Mouse (Mus musculus) embryonic facial prominence, embryonic 10.5 days (tissue): ENCODE data around the gene Creg2. TPM values are rescaled to one million over a fixed set of nuclear protein-coding genes. Genes with fewer than 3 reads are reported as not detected.

Experiments
- DNase-seq: peaks from one replicate; pipeline ENCODE4 v3.0.0-alpha.2; 2017; ENCODE audit warnings: low spot score
- H3K27ac ChIP-seq: fragments of 300-500 bp; sonication (generic); replicated peaks from 2 replicates; pipeline ENCODE4 v1.5.1; 2016; ENCODE audit warnings: mild to moderate bottlenecking
- H3K27me3 ChIP-seq: fragments of 300-500 bp; sonication (generic); replicated peaks from 2 replicates; pipeline ENCODE4 v1.6.1; 2016; ENCODE audit warnings: low read depth, mild to moderate bottlenecking; ENCODE audit not compliant: poor library complexity, severe bottlenecking
- H3K36me3 ChIP-seq: fragments of 300-500 bp; sonication (generic); replicated peaks from 2 replicates; pipeline ENCODE4 v1.6.1; 2016; ENCODE audit warnings: mild to moderate bottlenecking, moderate library complexity
- H3K4me1 ChIP-seq: fragments of 300-500 bp; sonication (generic); 2 replicates; pipeline ENCODE4 v1.6.1; 2016
- H3K4me3 ChIP-seq: fragments of 300-500 bp; sonication (generic); 2 replicates; pipeline ENCODE4 v1.5.1; 2016; ENCODE audit warnings: mild to moderate bottlenecking, moderate library complexity
- H3K9me3 ChIP-seq: fragments of 300-500 bp; sonication (generic); 2 replicates; pipeline ENCODE4 v1.6.1; 2016; ENCODE audit warnings: mild to moderate bottlenecking
- WGBS: fragments of 180-500 bp; shearing (Covaris S2); methylation state at CpG from one replicate; pipeline ENCODE4 v1.1.7; 2016; 5-methylcytosine and 5-hydroxymethylcytosine counted together
- polyA plus RNA-seq: library from polyadenylated mRNA; unstranded; fragments of >200 nt; fragmentation: Nextera tagmentation; extraction: Ambion mirVana; gene quantifications from 2 replicates; pipeline ENCODE4 v1.2.1, GENCODE M21; 2016

Gene Creg2
- 0.06 and 0.14 TPM in 2 replicates for polyA plus RNA-seq

- WGBS, result 41% methylated on average over 9 of the region's 9 CpGs
- DNase-seq, result no peak
Measured at GRCm38 (mm10) chr1:39651241-39651548, at the start of gene Creg2. Creg2 (minus strand) TSS chr1:39651474.

GRCm38 (mm10) chr1:39700599-39701273 lies 49.5 kb upstream of the Creg2 start:
- Histone ChIP-seq H3K4me3 (peak overlapping the region; percentile 32; the same call in 1 of the 2 replicates), H3K36me3 (no peaks in the 10 kb centered on the region), H3K27me3 (peaks cover 12% of the 10 kb centered on the region; the same call in 1 of the 2 replicates), H3K9me3 (no peaks in the 10 kb centered on the region), H3K4me1 (peaks cover 65% of the 10 kb centered on the region), H3K27ac (peak overlapping the region; percentile 83)
- WGBS, result 8% methylated on average over 7 of the region's 7 CpGs
- DNase-seq, result peak; percentile 61

More at GRCm38 (mm10) chr1:39651241-39651548, at the start of gene Creg2:
- Histone ChIP-seq H3K9me3 (no peaks in the 10 kb centered on the region), H3K36me3 (no peaks in the 10 kb centered on the region), H3K27me3 (peaks cover 60% of the 10 kb centered on the region), H3K4me3 (peak within 1 kb of the TSS; percentile 75), H3K27ac (peak within 1 kb of the TSS; percentile 30), H3K4me1 (peaks cover 20% of the 10 kb centered on the region)

DNA sequence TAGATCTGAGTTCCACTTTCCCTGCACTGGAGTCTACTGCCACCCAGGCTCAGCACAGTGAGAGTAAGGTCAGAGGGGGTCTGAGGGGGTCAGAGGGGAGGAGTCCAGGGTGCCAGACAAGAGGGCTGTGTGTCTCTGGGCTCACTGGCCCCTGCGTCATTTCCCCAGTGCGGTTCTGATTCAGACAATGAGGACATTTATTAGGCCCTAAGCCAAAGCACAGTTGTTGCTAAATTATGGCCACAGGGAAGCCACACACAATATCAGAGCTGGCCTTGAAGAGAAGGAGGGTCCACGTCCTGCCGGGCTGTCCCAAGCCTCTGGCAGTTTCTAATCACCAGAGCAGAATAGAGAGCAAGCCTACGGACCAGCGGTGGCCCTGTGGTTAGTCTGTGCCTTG lies 47.2 kb upstream of the Creg2 start:
- Histone ChIP-seq H3K27ac (peak overlapping the region; percentile 31; the same call in 1 of the 2 replicates), H3K36me3 (no peaks in the 10 kb centered on the region), H3K9me3 (no peaks in the 10 kb centered on the region), H3K27me3 (peaks cover 12% of the 10 kb centered on the region; the same call in 1 of the 2 replicates), H3K4me3 (no peak overlapping the region), H3K4me1 (peaks cover 65% of the 10 kb centered on the region)
- DNase-seq, result no peak
- WGBS, result 17% methylated on average over 6 of the region's 6 CpGs

DNA sequence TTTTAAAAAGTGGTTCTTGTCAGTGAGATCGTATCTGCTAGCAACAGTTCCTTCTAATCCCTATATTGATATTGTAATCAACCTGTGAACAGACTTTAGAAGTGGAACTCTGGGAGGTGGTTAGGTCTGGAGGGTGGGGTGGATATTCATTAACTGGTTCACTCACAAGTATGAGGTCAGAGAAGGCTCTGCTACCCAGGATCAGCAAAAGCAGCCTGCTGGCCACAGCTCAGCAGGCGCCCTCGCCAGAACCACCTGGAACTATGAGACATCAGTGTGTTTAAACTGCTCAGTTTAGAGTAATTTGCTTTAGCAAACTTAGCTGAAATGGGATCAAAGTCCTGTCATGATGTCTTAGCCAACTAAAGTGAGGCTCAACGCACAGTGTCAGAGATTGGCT lies 43.9 kb upstream of the Creg2 start:
- DNase-seq, result no peak
- peaks cover 15% of the 10 kb centered on the region; the same call in 1 of the 2 replicates for H3K27me3 ChIP-seq
- H3K4me3 ChIP-seq, result no peak overlapping the region
- 64% methylated on average over 4 of the region's 4 CpGs for WGBS
- H3K9me3 ChIP-seq, result no peaks in the 10 kb centered on the region
- no peaks in the 10 kb centered on the region for H3K36me3 ChIP-seq
- peaks cover 46% of the 10 kb centered on the region for H3K4me1 ChIP-seq
- no peak overlapping the region for H3K27ac ChIP-seq

DNA sequence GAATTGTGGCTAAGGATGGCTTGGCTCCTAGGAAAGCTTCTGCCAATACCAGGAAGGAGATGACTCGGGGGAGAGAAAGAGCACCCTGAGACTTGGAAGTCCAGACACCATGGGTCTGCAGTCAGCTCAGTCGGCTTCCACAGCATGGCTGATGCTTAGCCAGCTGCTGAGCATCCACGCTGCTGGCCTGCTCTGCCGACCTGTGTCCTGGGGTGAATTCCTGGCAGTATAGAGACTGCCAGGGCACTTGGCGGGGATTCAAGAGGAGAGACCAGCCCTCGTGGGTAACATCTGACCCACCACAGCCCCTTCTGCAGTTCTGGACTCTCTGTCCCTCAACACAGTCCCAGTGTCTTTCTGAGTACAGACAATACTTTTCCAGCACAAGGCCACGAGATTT lies 43.5 kb upstream of the Creg2 start:
- H3K27me3 ChIP-seq, result peaks cover 15% of the 10 kb centered on the region; the same call in 1 of the 2 replicates
- H3K4me1 ChIP-seq, result peaks cover 42% of the 10 kb centered on the region
- H3K4me3 ChIP-seq, result no peak overlapping the region
- H3K27ac ChIP-seq, result no peak overlapping the region
- WGBS, result 58% methylated on average over 7 of the region's 7 CpGs
- DNase-seq, result no peak
- no peaks in the 10 kb centered on the region for H3K9me3 ChIP-seq
- no peaks in the 10 kb centered on the region for H3K36me3 ChIP-seq

DNA sequence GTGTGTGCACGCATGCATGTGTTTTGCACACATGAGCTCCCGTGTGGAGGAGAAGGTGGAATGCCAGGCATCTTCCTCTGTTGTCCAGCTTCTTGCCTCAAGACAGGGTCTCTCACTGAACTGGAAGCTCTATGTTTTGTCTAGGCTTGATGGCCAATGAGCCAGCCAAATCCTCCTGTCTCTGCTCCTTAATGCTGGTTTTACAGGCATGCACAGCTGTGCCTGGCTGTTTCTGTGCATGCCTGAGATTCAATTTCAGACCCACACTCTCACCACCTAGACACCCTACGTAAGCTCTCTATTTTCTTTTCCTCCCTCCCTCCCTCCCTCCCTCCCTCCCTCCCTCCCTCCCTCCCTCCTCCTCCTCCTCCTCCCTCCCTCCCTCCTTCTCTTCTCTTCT lies 40.7 kb upstream of the Creg2 start:
- Histone ChIP-seq H3K36me3 (no peaks in the 10 kb centered on the region), H3K9me3 (no peaks in the 10 kb centered on the region), H3K4me3 (no peak overlapping the region), H3K27me3 (0 out of 2 replicates have a peak, but pooled peaks cover 10% of the 10 kb centered on the region), H3K4me1 (peaks cover 27% of the 10 kb centered on the region), H3K27ac (no peak overlapping the region)
- DNase-seq, result no peak
- 67% methylated on average over 3 of the region's 3 CpGs for WGBS

- no peaks in the 10 kb centered on the region for H3K36me3 ChIP-seq
- no peak overlapping the region for H3K4me3 ChIP-seq
- H3K4me1 ChIP-seq, result peaks cover 25% of the 10 kb centered on the region
- WGBS, result 52% methylated on average over 4 of the region's 4 CpGs
- no peak for DNase-seq
- H3K27me3 ChIP-seq, result 0 out of 2 replicates have a peak, but pooled peaks cover 4% of the 10 kb centered on the region
- no peaks in the 10 kb centered on the region for H3K9me3 ChIP-seq
- 0 out of 2 replicates have a peak overlapping the region, but pooled peaks have one; percentile 24 for H3K27ac ChIP-seq
Measured at GRCm38 (mm10) chr1:39691061-39691460, 39.8 kb upstream of the Creg2 start.

DNA sequence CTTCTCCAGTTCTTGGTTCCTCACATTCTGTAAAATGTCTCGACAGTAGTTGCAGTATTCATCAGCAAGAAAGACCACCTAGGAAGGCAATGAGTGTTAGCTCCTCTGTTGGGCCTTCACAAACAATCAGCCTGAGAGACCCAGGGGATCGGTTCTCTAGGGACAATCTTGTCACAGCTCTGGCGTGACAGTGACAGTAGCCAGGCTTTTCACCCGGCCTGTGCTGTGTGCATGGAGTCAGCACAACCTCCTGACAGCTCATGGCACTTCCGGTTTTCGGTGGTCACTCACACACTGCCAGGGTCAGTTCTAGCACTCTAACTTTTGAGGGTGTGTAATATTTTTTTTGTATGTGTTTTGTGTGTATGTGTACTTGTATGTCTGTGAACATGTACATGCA lies 37.3 kb upstream of the Creg2 start:
- no peaks in the 10 kb centered on the region for H3K36me3 ChIP-seq
- no peak overlapping the region for H3K4me3 ChIP-seq
- no peaks in the 10 kb centered on the region for H3K9me3 ChIP-seq
- H3K27me3 ChIP-seq, result 0 out of 2 replicates have a peak, but pooled peaks cover 3% of the 10 kb centered on the region
- DNase-seq, result no peak
- H3K4me1 ChIP-seq, result peaks cover 18% of the 10 kb centered on the region
- H3K27ac ChIP-seq, result no peak overlapping the region
- 82% methylated on average over 6 of the region's 6 CpGs for WGBS

DNA sequence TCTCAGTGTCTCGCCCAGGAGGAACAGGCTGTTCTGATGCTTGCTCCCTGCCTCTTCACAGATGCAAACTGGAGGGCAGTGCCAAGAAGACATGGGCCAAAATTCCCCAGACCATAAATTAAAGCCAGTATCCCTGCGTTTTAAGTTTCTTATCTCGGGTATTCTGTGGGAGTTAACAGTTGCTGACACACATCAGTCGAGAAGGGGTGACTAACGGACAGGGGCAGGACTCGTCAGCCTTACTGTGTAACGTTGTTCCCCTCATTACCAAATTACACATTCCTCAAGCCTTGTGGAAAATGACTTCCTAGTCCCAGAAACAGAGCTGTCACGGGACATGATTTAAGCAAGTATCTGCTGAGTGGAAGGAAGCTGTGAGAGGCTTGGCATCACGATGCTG lies 36.0 kb upstream of the Creg2 start:
- Histone ChIP-seq H3K27ac (no peak overlapping the region), H3K9me3 (no peaks in the 10 kb centered on the region), H3K36me3 (no peaks in the 10 kb centered on the region), H3K27me3 (no peaks in the 10 kb centered on the region), H3K4me1 (peaks cover 18% of the 10 kb centered on the region), H3K4me3 (no peak overlapping the region)
- DNase-seq, result no peak
- WGBS, result 69% methylated on average over 9 of the region's 9 CpGs

DNA sequence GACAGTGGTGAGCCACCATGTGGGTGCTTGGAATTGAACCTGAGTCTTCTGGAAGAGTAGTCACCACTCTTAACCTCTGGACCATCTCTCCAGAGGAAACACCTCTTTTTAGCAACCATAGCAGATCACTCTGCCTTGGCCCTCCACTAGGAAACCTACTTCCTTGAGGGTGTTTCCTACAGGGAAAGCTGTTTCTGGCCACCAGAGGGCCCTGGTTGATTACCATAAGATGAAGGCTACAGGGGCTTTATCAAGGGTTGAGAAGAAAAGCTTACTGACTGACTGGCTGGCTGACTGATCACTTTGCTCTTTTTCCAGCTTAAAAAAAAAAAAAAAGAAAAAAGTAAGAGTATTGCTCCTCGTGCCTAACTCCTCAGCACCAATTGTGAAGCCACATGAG lies 34.6 kb upstream of the Creg2 start:
- peaks cover 5% of the 10 kb centered on the region for H3K4me1 ChIP-seq
- 6% methylated on average over 1 of the region's 1 CpGs for WGBS
- no peak overlapping the region for H3K4me3 ChIP-seq
- H3K27me3 ChIP-seq, result no peaks in the 10 kb centered on the region
- peak; percentile 77 for DNase-seq
- H3K36me3 ChIP-seq, result no peaks in the 10 kb centered on the region
- no peak overlapping the region for H3K27ac ChIP-seq
- no peaks in the 10 kb centered on the region for H3K9me3 ChIP-seq

DNA sequence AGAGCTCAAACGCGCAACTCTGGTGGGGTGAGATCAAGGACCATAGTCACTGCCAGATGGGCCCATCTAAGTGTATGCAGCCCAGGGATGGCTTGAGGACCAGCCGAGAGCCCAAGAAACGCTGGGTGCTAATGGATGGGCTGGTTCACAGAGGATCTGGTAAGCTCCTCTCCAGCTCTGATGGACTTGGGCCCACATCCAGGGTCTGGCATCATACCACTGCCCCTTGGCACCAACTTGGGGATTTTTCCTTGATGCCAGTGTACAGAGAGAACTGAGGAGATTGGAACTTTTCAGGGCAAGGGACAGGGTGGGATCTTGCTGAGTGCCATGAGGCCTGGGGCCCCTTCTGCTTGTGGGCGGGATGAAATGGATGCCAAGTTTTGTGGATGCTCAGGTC lies 30.4 kb upstream of the Creg2 start:
- 93% methylated on average over 5 of the region's 5 CpGs for WGBS
- H3K4me3 ChIP-seq, result no peak overlapping the region
- no peak overlapping the region for H3K27ac ChIP-seq
- no peak for DNase-seq
- peaks cover 11% of the 10 kb centered on the region for H3K4me1 ChIP-seq
- H3K9me3 ChIP-seq, result no peaks in the 10 kb centered on the region
- H3K36me3 ChIP-seq, result no peaks in the 10 kb centered on the region
- H3K27me3 ChIP-seq, result no peaks in the 10 kb centered on the region

- 71% methylated on average over 6 of the region's 6 CpGs for WGBS
- H3K36me3 ChIP-seq, result no peaks in the 10 kb centered on the region
- H3K9me3 ChIP-seq, result no peaks in the 10 kb centered on the region
- no peak for DNase-seq
- no peak overlapping the region for H3K4me3 ChIP-seq
- H3K27ac ChIP-seq, result no peak overlapping the region
- H3K27me3 ChIP-seq, result no peaks in the 10 kb centered on the region
- peaks cover 7% of the 10 kb centered on the region for H3K4me1 ChIP-seq
Measured at GRCm38 (mm10) chr1:39680546-39680945, 29.3 kb upstream of the Creg2 start.

DNA sequence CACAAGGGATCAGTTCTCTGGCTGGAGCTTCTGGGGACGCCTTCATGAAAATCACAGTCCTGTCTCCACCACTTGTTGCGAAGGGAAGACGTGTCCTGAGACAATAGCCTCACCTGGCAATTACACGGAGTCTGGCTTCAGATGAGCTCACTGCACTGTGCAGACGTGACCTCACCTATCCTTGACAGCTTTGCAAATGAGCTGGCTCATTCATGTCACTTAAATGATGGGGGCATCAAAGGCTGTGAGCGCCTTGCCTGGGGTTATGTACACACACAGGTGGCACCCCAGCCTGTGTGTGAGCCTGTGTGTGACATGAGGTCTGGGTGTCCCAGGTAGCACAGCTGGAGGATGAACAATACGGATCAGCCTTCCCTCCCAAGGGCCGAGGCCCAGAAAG lies 27.6 kb upstream of the Creg2 start:
- no peak for DNase-seq
- WGBS, result 71% methylated on average over 8 of the region's 8 CpGs

More for the DNA sequence above, 27.6 kb upstream of the Creg2 start:
- H3K27ac ChIP-seq, result no peak overlapping the region
- H3K27me3 ChIP-seq, result no peaks in the 10 kb centered on the region
- no peaks in the 10 kb centered on the region for H3K9me3 ChIP-seq
- peaks cover 7% of the 10 kb centered on the region; the same call in 1 of the 2 replicates for H3K4me1 ChIP-seq
- no peak overlapping the region for H3K4me3 ChIP-seq
- H3K36me3 ChIP-seq, result no peaks in the 10 kb centered on the region
